Comparison of ENCODE assay signal across 25 mouse cellular contexts in the genomic region with DNA sequence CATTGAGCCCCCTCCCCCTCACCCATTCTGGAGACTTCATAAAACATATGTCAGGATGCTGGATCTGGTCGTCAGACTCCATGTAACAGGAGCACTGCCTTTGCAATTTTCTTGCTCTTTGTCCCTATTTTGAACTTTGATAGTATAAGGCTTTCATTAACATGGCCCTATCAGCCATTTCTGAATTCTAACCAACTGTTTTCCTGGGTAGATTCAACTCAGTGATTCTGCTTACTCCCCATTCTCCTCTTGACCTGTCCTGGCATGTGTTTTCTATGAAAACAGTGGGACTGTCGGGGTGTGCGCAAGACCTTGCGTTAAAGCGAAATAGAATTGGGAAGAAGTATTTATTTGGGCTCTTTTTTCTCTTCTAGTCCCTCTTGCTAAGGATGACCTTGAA.
"Had no signal": no experiment of that assay in that cellular context is flagged by ENCODE, and none has a peak within 500 bp of the region (broad histone marks: within the 10 kb centered on the region; RNA-seq: fewer than 3 reads in every experiment).

No protein-coding gene starts in this region.

- DNase-seq: gastrocnemius, adult 2 months; gastrocnemius, postnatal 10 days; gastrocnemius, postnatal 25 days; heart, adult 18-20 months; heart, postnatal 10 days; heart, postnatal 4 days; liver; liver, embryonic 13.5 days; liver, postnatal 0 days had no signal

- H3K9ac ChIP-seq: heart, embryonic 12.5 days; hindbrain, embryonic 12.5 days; hindbrain, embryonic 14.5 days; intestine, embryonic 15.5 days; limb, embryonic 12.5 days; liver, embryonic 13.5 days; liver, embryonic 15.5 days; liver, postnatal 0 days had no signal

- H3K4me3 ChIP-seq: gastrocnemius, adult 2 months; heart, embryonic 10.5 days; heart, embryonic 12.5 days; hindbrain, embryonic 10.5 days; hindbrain, embryonic 12.5 days; intestine, embryonic 15.5 days; layer of hippocampus, adult 2 months; left cerebral cortex, adult 2 months; limb, embryonic 10.5 days; limb, embryonic 12.5 days; liver, embryonic 13.5 days; liver, embryonic 15.5 days had no signal

- H3K9me3 ChIP-seq: heart, embryonic 10.5 days; heart, embryonic 12.5 days; hindbrain, embryonic 10.5 days; hindbrain, embryonic 12.5 days; intestine, embryonic 15.5 days; limb, embryonic 10.5 days; limb, embryonic 12.5 days; liver, embryonic 13.5 days; liver, embryonic 15.5 days had no signal

- H3K4me1 ChIP-seq: heart, embryonic 10.5 days; heart, embryonic 12.5 days; hindbrain, embryonic 10.5 days; hindbrain, embryonic 12.5 days; intestine, embryonic 15.5 days; limb, embryonic 10.5 days; limb, embryonic 12.5 days had no signal

- H3K27ac ChIP-seq: gastrocnemius, adult 2 months; heart, embryonic 10.5 days; hindbrain, embryonic 10.5 days; hindbrain, embryonic 12.5 days; hindbrain, embryonic 14.5 days; intestine, embryonic 15.5 days; layer of hippocampus, adult 2 months; left cerebral cortex, adult 2 months; limb, embryonic 10.5 days; limb, embryonic 12.5 days; liver, embryonic 13.5 days; liver, embryonic 15.5 days had no signal

- H3K4me2 ChIP-seq: heart, embryonic 12.5 days; hindbrain, embryonic 12.5 days; hindbrain, embryonic 14.5 days; intestine, embryonic 15.5 days; limb, embryonic 12.5 days; liver, embryonic 11.5 days; liver, embryonic 13.5 days; liver, embryonic 15.5 days had no signal

- ATAC-seq: forebrain, embryonic 16.5 days; hindbrain, embryonic 16.5 days; inflammation-experienced regulatory T-cells, adult 6 months; intestine, embryonic 15.5 days; intestine, postnatal 0 days; liver, postnatal 0 days had no signal

- H3K27me3 ChIP-seq: heart, embryonic 12.5 days; hindbrain, embryonic 12.5 days; intestine, embryonic 15.5 days; limb, embryonic 12.5 days; liver, embryonic 13.5 days; liver, embryonic 15.5 days had no signal
